Mouse (Mus musculus) heart, embryonic 13.5 days (tissue): ENCODE data around the gene Gm42957. TPM values are rescaled to one million over a fixed set of nuclear protein-coding genes. Genes with fewer than 3 reads are reported as not detected.
"Not testable (repeated sequence)": the region's sequence is repeated elsewhere in the genome, so short reads cannot be mapped to it uniquely, and the experiment has no call there.

Experiments
- ATAC-seq: fragments of 200-750 bp; cut with Nextera tagmentation; 2 replicates; pipeline ENCODE4 v1.8.0; 2017; ENCODE audit warnings: moderate TSS enrichment; ENCODE audit not compliant: insufficient number of reproducible peaks, low FRiP score, low TSS enrichment; ENCODE audit errors: extremely low read depth
- H3K27ac ChIP-seq: fragments of 300-500 bp; sonication (generic); replicated peaks from 2 replicates; pipeline ENCODE4 v1.5.1; 2015; ENCODE audit warnings: moderate library complexity, mild to moderate bottlenecking, inconsistent platforms
- H3K27me3 ChIP-seq: fragments of 300-500 bp; sonication (generic); replicated peaks from 2 replicates; pipeline ENCODE4 v1.6.1; 2015; ENCODE audit warnings: mild to moderate bottlenecking, inconsistent platforms
- H3K36me3 ChIP-seq: fragments of 300-500 bp; sonication (generic); 2 replicates; pipeline ENCODE4 v1.6.1; 2015; ENCODE audit warnings: mild to moderate bottlenecking, inconsistent platforms
- H3K4me1 ChIP-seq: fragments of 300-500 bp; sonication (generic); 2 replicates; pipeline ENCODE4 v1.6.1; 2015; ENCODE audit warnings: inconsistent platforms
- H3K4me2 ChIP-seq: fragments of 300-500 bp; sonication (generic); 2 replicates; pipeline ENCODE4 v1.6.1; 2015; ENCODE audit warnings: inconsistent platforms, mild to moderate bottlenecking, moderate library complexity
- H3K4me3 ChIP-seq: fragments of 300-500 bp; sonication (generic); 2 replicates; pipeline ENCODE4 v1.5.1; 2015; ENCODE audit warnings: moderate library complexity, mild to moderate bottlenecking, inconsistent platforms
- H3K9ac ChIP-seq: fragments of 300-500 bp; sonication (generic); 2 replicates; pipeline ENCODE4 v1.6.1; 2015; ENCODE audit warnings: inconsistent platforms, mild to moderate bottlenecking, moderate library complexity
- H3K9me3 ChIP-seq: fragments of 300-500 bp; sonication (generic); 2 replicates; pipeline ENCODE4 v1.6.1; 2016; ENCODE audit warnings: inconsistent platforms
- WGBS: fragments of 180-500 bp; shearing (Covaris S2); methylation state at CpG from one replicate; pipeline ENCODE4 v1.1.7; 2015; ENCODE audit warnings: mixed read lengths; 5-methylcytosine and 5-hydroxymethylcytosine counted together
- polyA plus RNA-seq: library from polyadenylated mRNA; unstranded; fragments of >200 nt; fragmentation: Nextera tagmentation; extraction: Ambion mirVana; gene quantifications from 2 replicates; pipeline ENCODE4 v1.2.1, GENCODE M21; 2015

Gm42957 gene
- polyA plus RNA-seq, 1 experiment from 2014 or later = 0.05 TPM

GRCm38 (mm10) chr3:96663432-96664239 is 28.4 kb downstream of the Gm42957 start:
- Histone ChIP-seq H3K4me3 (peak overlapping the region; percentile 40), H3K4me2 (peak overlapping the region; percentile 71), H3K27ac (peak overlapping the region; percentile 9), H3K4me1 (peaks cover 8% of the 10 kb centered on the region), H3K9ac (peak overlapping the region; percentile 71), H3K27me3 (peaks cover 4% of the 10 kb centered on the region; the same call in 1 of the 2 replicates), H3K9me3 (no peaks in the 10 kb centered on the region), H3K36me3 (no peaks in the 10 kb centered on the region)
- ATAC-seq = no peak; the same call in 1 of the 2 replicates
- WGBS = 8% methylated on average over 15 of the region's 18 CpGs

- 79% methylated on average over 7 of the region's 7 CpGs for WGBS
- H3K27me3 ChIP-seq, H3K4me3 ChIP-seq, H3K36me3 ChIP-seq, H3K4me2 ChIP-seq, H3K9ac ChIP-seq, ATAC-seq, H3K9me3 ChIP-seq, H3K27ac ChIP-seq: not testable (repeated sequence)
- peaks cover 16% of the 10 kb centered on the region for H3K4me1 ChIP-seq
These were observed 30.6 kb downstream of the Gm42957 start for GRCm38 (mm10) chr3:96665732-96666363.

GRCm38 (mm10) chr3:96666916-96667315 is 31.6 kb downstream of the Gm42957 start:
- ATAC-seq = no peak
- 77% methylated on average over 5 of the region's 5 CpGs for WGBS
- H3K27ac ChIP-seq = no peak overlapping the region

GRCm38 (mm10) chr3:96667316-96667715 is 32.0 kb downstream of the Gm42957 start:
- H3K4me1 ChIP-seq = peaks cover 17% of the 10 kb centered on the region
- no peak overlapping the region for H3K4me3 ChIP-seq
- H3K4me2 ChIP-seq = no peak overlapping the region
- peaks cover 19% of the 10 kb centered on the region; the same call in 1 of the 2 replicates for H3K27me3 ChIP-seq
- no peak overlapping the region for H3K9ac ChIP-seq
- 34% methylated on average over 1 of the region's 1 CpGs for WGBS
- H3K36me3 ChIP-seq = no peaks in the 10 kb centered on the region
- no peak for ATAC-seq
- H3K9me3 ChIP-seq = no peaks in the 10 kb centered on the region
- H3K27ac ChIP-seq = no peak overlapping the region

More at GRCm38 (mm10) chr3:96666916-96667315, 31.6 kb downstream of the Gm42957 start:
- Histone ChIP-seq H3K4me3 (no peak overlapping the region), H3K27me3 (peaks cover 15% of the 10 kb centered on the region; the same call in 1 of the 2 replicates), H3K4me2 (no peak overlapping the region), H3K36me3 (no peaks in the 10 kb centered on the region), H3K9ac (no peak overlapping the region), H3K9me3 (no peaks in the 10 kb centered on the region), H3K4me1 (peaks cover 17% of the 10 kb centered on the region)

DNA sequence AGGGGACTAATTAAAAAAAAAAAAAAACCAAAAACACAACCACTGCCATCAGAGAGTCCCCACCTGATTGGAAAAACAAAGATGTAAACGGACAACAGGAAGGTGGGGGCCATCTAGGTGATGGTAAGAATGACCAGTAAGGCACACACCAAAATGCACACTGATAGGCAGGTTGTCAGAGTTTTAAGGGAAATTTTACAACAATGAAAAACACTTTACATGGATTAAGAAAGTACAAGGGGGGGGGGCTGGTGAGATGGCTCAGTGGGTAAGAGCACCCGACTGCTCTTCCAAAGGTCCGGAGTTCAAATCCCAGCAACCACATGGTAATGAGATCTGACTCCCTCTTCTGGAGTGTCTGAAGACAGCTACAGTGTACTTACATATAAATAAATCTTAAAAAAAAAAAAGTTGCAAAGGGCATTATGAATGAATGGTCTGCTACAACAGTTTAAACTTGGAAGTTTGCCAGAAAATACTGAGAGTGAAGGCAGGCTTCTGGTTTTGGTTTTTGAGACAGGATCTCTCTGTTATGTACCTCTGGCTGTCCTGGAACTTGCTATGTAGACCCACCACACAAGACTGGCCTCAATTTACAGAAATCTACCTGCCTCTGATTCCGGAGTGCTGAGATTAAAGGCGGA is 33.3 kb downstream of the Gm42957 start:
- no peak for ATAC-seq
- H3K4me1 ChIP-seq = peaks cover 14% of the 10 kb centered on the region
- H3K4me3 ChIP-seq = no peak overlapping the region
- no peaks in the 10 kb centered on the region for H3K36me3 ChIP-seq
- H3K27me3 ChIP-seq = peaks cover 22% of the 10 kb centered on the region; the same call in 1 of the 2 replicates
- no peak overlapping the region for H3K4me2 ChIP-seq
- H3K9me3 ChIP-seq = no peaks in the 10 kb centered on the region
- no peak overlapping the region for H3K9ac ChIP-seq
- no peak overlapping the region for H3K27ac ChIP-seq
- 90% methylated on average over 5 of the region's 5 CpGs for WGBS

DNA sequence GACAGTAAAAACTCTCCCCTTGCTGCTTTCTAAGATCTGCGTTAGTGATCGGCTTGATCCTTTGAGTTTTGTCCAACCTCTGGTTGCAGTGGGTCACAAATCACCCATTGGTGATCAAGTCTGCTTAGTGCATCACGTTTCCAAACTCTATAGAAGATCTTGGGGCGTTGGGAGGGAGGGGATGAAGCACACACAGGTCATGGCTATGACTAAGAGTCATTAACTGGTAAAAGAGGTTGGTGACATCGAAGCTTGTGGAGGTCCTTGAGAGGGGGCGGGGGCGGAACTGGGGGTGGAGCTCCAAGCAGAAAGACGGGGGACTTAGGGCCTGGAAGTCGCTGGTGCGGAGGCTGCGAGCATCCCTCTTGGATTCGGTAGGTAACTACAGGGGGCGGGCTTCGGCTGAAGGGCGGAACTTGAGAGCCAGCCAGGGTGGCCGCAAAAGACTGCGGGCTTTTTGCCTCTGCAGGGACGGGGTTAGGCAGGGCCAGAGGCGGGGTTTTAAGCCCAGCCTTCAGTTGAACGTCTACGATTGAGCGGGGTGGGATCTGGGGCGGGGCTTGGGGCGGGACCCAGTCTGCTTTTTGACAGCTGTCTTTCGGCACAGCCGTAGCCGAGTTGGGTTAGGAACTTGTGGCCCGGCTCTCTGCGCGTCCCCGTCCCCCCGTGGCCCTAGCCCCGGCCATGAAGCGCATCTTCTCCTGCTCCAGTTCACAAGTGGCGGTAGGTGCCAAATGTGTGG is 34.6 kb downstream of the Gm42957 start, which contains the start of gene Ankrd35:
Gene Ankrd35 (plus strand): TSS at position 405 of the 742 bp plus-strand sequence.
- peak; percentile 77; the same call in 1 of the 2 replicates for ATAC-seq
- H3K4me2 ChIP-seq = peak within 1 kb of the TSS; percentile 85
- H3K36me3 ChIP-seq = no peaks in the 10 kb centered on the region
- peak within 1 kb of the TSS; percentile 75 for H3K9ac ChIP-seq
- peaks cover 22% of the 10 kb centered on the region; the same call in 1 of the 2 replicates for H3K27me3 ChIP-seq
- peak within 1 kb of the TSS; percentile 55 for H3K4me3 ChIP-seq
- H3K4me1 ChIP-seq = peaks cover 8% of the 10 kb centered on the region
- no peaks in the 10 kb centered on the region for H3K9me3 ChIP-seq
- H3K27ac ChIP-seq = no peak within 1 kb of the TSS
- 5% methylated on average over 35 of the region's 35 CpGs for WGBS

- no peak overlapping the region for H3K27ac ChIP-seq
- 87% methylated on average over 5 of the region's 5 CpGs for WGBS
- H3K27me3 ChIP-seq = peaks cover 22% of the 10 kb centered on the region; the same call in 1 of the 2 replicates
- no peaks in the 10 kb centered on the region for H3K9me3 ChIP-seq
- H3K4me3 ChIP-seq = no peak overlapping the region
- H3K4me1 ChIP-seq = peaks cover 8% of the 10 kb centered on the region
- no peaks in the 10 kb centered on the region for H3K36me3 ChIP-seq
- no peak overlapping the region for H3K4me2 ChIP-seq
- no peak for ATAC-seq
- no peak overlapping the region for H3K9ac ChIP-seq
These were observed 36.2 kb downstream of the Gm42957 start for GRCm38 (mm10) chr3:96671519-96671918.

DNA sequence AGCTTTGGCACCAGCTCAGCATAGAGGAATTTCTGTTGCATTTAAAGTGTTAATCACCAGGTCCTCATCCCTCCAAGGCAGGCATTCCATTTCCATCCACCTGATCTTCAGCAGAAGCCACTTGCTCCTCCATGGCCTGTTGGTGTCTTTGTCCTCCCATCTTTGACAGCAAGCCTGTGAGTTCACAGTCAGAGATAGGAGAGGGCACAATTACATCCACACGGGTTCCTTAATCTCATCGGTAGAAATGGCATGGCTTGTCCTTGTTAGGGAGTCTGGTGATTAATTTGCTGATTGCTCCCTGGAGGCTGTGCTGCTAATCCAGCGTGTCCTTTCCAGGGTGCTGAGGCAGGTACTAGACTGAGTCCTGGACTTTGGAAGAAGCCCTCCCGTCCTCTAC is 38.2 kb downstream of the Gm42957 start:
- Histone ChIP-seq H3K9ac (no peak overlapping the region), H3K27me3 (peaks cover 28% of the 10 kb centered on the region), H3K27ac (no peak overlapping the region), H3K36me3 (no peaks in the 10 kb centered on the region), H3K4me1 (peaks cover 8% of the 10 kb centered on the region), H3K4me3 (no peak overlapping the region), H3K9me3 (no peaks in the 10 kb centered on the region), H3K4me2 (no peak overlapping the region)
- 57% methylated on average over 4 of the region's 4 CpGs for WGBS
- ATAC-seq = no peak

- no peak for ATAC-seq
- peaks cover 16% of the 10 kb centered on the region for H3K4me1 ChIP-seq
- no peaks in the 10 kb centered on the region for H3K9me3 ChIP-seq
- no peak overlapping the region for H3K27ac ChIP-seq
- no peak overlapping the region for H3K9ac ChIP-seq
- peaks cover 37% of the 10 kb centered on the region for H3K27me3 ChIP-seq
- 52% methylated on average over 8 of the region's 8 CpGs for WGBS
- H3K4me2 ChIP-seq = no peak overlapping the region
- H3K36me3 ChIP-seq = no peaks in the 10 kb centered on the region
- H3K4me3 ChIP-seq = no peak overlapping the region
These were observed 39.2 kb downstream of the Gm42957 start for GRCm38 (mm10) chr3:96674442-96674841.

DNA sequence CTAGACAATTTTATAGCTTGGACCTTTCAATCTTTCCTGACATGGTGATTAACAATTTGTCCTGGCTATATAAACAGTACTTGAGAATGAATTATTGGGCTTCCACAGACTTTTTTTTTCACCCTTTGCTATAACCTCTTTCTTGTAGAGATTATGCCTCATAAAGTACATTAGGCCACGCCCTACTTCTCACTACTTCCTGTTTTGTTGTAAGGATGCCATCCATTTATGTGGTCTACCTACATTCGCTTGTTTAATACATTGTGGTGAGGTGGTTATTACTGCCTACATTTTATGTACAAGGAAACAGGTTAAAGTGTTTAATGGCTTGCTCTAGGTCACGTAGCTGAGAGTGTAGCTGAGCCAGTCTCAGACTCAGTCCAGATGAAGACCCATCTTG is 39.9 kb downstream of the Gm42957 start:
- no peak overlapping the region for H3K9ac ChIP-seq
- no peaks in the 10 kb centered on the region for H3K36me3 ChIP-seq
- peaks cover 16% of the 10 kb centered on the region for H3K4me1 ChIP-seq
- 83% methylated on average over 3 of the region's 3 CpGs for WGBS
- H3K9me3 ChIP-seq = no peaks in the 10 kb centered on the region
- H3K4me2 ChIP-seq = no peak overlapping the region
- no peak overlapping the region for H3K4me3 ChIP-seq
- H3K27me3 ChIP-seq = peaks cover 45% of the 10 kb centered on the region
- no peak overlapping the region for H3K27ac ChIP-seq
- no peak for ATAC-seq

DNA sequence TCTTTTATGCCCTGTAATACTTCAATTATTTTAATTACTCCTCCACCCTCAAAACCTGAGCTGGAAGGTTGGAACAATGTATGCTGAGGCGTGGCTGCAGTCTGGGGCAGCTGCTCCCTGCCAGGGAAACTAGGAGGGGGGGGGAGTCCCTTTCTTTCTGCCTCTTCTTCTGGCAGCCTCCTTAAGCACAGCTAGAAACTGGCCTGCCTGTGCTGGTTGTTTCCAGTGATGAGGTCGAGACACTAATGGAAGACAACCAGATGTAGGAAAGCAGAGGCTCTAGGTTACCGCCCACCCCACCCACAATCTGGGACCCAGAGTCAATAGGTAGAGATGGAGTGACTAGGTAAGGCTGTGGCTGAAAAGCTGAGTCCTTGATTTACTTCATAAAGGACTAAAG is 40.4 kb downstream of the Gm42957 start:
- Histone ChIP-seq H3K27ac (no peak overlapping the region), H3K36me3 (no peaks in the 10 kb centered on the region), H3K27me3 (peaks cover 50% of the 10 kb centered on the region), H3K9me3 (no peaks in the 10 kb centered on the region), H3K4me2 (no peak overlapping the region), H3K9ac (no peak overlapping the region), H3K4me1 (peaks cover 11% of the 10 kb centered on the region), H3K4me3 (no peak overlapping the region)
- no peak for ATAC-seq
- WGBS = 64% methylated on average over 3 of the region's 3 CpGs
